Mouse (Mus musculus) limb, embryonic 11.5 days (tissue): ENCODE data around the gene Gpr174. TPM values are rescaled to one million over a fixed set of nuclear protein-coding genes. Genes with fewer than 3 reads are reported as not detected.
"Not testable (repeated sequence)": the region's sequence is repeated elsewhere in the genome, so short reads cannot be mapped to it uniquely, and the experiment has no call there.

ENCODE experiments used
- ATAC-seq: fragments of 200-750 bp; cut with Nextera tagmentation; 2 replicates; pipeline ENCODE4 v1.8.0; 2017; ENCODE audit warnings: low read depth; ENCODE audit not compliant: insufficient number of reproducible peaks, low FRiP score, low TSS enrichment
- DNase-seq: peaks from one replicate; pipeline ENCODE4 v3.0.0-alpha.2; 2015; ENCODE audit warnings: low spot score
- H3K27ac ChIP-seq: fragments of 300-500 bp; sonication (generic); replicated peaks from 2 replicates; pipeline ENCODE4 v1.5.1; 2014; ENCODE audit warnings: low read depth, mild to moderate bottlenecking, low read length
- H3K27me3 ChIP-seq: fragments of 300-500 bp; sonication (generic); 2 replicates; pipeline ENCODE4 v1.6.1; 2014; ENCODE audit warnings: mild to moderate bottlenecking, low read length, mixed read lengths; ENCODE audit not compliant: control insufficient read depth, insufficient read depth
- H3K36me3 ChIP-seq: fragments of 300-500 bp; sonication (generic); 2 replicates; pipeline ENCODE4 v1.6.1; 2014; ENCODE audit warnings: mild to moderate bottlenecking, low read length, moderate library complexity, mixed read lengths; ENCODE audit not compliant: control insufficient read depth, insufficient read depth
- H3K4me1 ChIP-seq: fragments of 300-500 bp; sonication (generic); 2 replicates; pipeline ENCODE4 v1.6.1; 2014; ENCODE audit warnings: low read length, mixed read lengths; ENCODE audit not compliant: control insufficient read depth, insufficient read depth
- H3K4me2 ChIP-seq: fragments of 300-500 bp; sonication (generic); 2 replicates; pipeline ENCODE4 v1.6.1; 2014; ENCODE audit warnings: low read depth, mild to moderate bottlenecking, moderate library complexity; ENCODE audit not compliant: severe bottlenecking
- H3K4me3 ChIP-seq: fragments of 300-500 bp; sonication (generic); 2 replicates; pipeline ENCODE4 v1.5.1; 2014; ENCODE audit warnings: low read depth, low read length
- H3K9ac ChIP-seq: fragments of 300-500 bp; sonication (generic); 2 replicates; pipeline ENCODE4 v1.6.1; 2014; ENCODE audit warnings: mild to moderate bottlenecking, low read length
- H3K9me3 ChIP-seq: fragments of 300-500 bp; sonication (generic); 2 replicates; pipeline ENCODE4 v1.6.1; 2016; ENCODE audit warnings: low read length; ENCODE audit not compliant: control insufficient read depth
- WGBS: fragments of 180-500 bp; shearing (Covaris S2); extraction: QIAGEN DNeasy Blood & Tissue Kit; methylation state at CpG from one replicate; pipeline ENCODE4 v1.1.7; 2014; 5-methylcytosine and 5-hydroxymethylcytosine counted together
- polyA plus RNA-seq: library from polyadenylated mRNA; unstranded; fragments of >200 nt; fragmentation: Nextera tagmentation; extraction: Ambion mirVana; gene quantifications from 2 replicates; pipeline ENCODE4 v1.2.1, GENCODE M21; 2014

The Gpr174 gene
- polyA plus RNA-seq, 1 experiment from 2014 or later: not detected

DNA sequence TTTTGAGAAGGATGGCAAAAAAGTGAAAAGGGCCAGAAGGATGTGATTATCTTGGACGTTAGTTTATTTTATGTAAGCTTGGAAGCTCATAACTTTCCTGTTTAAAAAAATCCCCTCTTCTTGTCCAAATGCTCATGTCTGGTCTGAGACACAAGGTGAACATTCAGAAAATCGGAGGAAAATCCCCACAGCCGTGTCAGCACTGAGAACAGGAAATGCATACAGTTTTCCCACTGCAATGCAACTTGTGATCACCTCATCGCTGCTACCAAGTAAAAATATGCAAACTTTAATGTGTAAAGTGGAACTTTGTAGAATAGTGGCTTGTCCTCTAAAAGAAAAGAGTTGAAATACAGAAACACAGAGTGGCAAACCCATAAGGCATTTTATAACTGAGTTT is 28.5 kb downstream of the Gpr174 start:
- Histone ChIP-seq H3K4me2 (no peak overlapping the region), H3K9me3 (no peaks in the 10 kb centered on the region), H3K27me3 (no peaks in the 10 kb centered on the region), H3K36me3 (no peaks in the 10 kb centered on the region), H3K27ac (no peak overlapping the region), H3K4me1 (no peaks in the 10 kb centered on the region), H3K4me3 (no peak overlapping the region), H3K9ac (no peak overlapping the region)
- WGBS: 61% methylated on average over 4 of the region's 4 CpGs
- ATAC-seq (no peak), DNase-seq (no peak)

DNA sequence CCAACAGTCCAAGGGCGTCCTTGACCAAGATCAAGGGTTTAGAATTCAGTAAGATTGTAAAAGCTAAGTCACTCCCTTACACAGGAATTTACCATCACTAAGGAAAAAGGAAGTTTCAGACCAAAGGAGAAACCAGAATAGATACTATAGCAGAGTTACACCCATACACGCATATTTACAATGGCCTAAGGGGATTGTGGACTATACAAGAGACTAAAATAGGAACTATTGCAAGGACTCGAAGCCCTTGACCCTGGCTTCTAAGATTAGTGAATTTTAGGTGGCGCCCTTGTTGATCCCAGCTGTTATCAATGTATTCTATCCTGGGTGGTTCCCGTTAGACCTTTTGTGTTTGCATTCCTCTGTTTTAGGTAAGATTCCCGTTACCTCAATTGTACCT is 42.2 kb downstream of the Gpr174 start:
- not testable (repeated sequence) for H3K4me1 ChIP-seq, H3K4me3 ChIP-seq, H3K9me3 ChIP-seq, H3K9ac ChIP-seq, H3K27ac ChIP-seq, H3K27me3 ChIP-seq, ATAC-seq, DNase-seq, H3K36me3 ChIP-seq, H3K4me2 ChIP-seq
- WGBS: 87% methylated on average over 6 of the region's 6 CpGs

DNA sequence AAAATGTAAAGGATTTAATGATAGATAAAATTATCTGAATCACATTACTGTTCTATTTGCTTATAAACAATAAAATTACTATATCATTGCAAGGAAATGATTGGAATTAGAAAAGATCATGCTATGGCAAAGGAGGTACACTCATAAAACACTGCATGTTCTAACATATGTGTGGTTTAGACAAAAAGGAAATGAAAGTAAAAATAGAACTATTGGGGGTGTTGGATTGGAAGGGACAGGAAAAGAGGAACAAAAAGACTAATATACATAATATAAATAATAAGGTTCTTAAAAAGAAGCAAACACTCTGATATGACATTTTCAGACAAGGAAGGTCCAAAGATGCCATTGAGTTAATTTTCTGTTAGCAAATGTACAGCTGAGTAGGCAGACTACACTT is 43.1 kb downstream of the Gpr174 start:
- Histone ChIP-seq H3K9ac (no peak overlapping the region), H3K4me2 (no peak overlapping the region), H3K4me1 (no peaks in the 10 kb centered on the region), H3K27me3 (no peaks in the 10 kb centered on the region), H3K4me3 (no peak overlapping the region), H3K27ac (no peak overlapping the region), H3K9me3 (no peaks in the 10 kb centered on the region), H3K36me3 (no peaks in the 10 kb centered on the region)
- ATAC-seq: no peak
- DNase-seq: no peak

DNA sequence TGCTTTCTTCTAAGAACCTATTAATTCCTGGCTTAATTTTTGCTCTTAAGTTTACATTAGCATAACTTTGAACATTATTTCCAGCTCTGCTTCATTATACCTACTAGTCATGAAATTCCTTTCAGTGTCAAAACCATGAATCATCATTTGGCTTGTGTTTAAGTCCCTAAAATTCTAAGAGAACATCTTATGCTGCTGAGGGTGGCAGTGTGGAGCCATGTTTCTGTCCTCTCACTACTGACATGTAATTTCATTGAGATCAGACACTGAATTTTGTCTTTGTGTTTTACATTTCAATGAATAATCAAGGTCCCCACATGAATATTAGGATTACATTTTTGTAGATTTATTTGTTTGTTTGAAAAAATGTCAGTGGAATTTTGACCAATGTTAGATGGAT is 50.8 kb downstream of the Gpr174 start:
- Histone ChIP-seq H3K27ac (no peak overlapping the region), H3K27me3 (no peaks in the 10 kb centered on the region), H3K36me3 (no peaks in the 10 kb centered on the region), H3K4me1 (no peaks in the 10 kb centered on the region), H3K4me2 (no peak overlapping the region), H3K4me3 (no peak overlapping the region), H3K9ac (no peak overlapping the region), H3K9me3 (no peaks in the 10 kb centered on the region)
- ATAC-seq (no peak), DNase-seq (no peak)

DNA sequence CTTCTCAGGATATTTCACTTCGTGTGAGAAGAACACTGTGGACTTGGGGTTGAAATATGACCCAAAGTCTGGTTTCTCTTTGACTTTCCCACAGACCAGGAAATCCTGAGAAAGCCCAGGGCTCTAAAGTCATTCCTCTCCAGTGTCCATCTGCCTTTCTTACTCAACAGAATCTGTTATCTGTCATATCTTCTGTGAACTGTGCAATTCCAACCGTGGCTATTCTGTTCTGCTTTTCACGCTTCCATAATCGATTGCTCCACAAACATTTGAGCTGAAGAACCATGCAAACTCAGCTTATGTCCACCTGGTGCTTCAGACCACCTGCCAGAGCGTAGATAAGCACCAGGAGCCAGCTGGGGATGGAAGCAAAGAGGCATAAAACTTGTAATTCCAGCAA is 56.9 kb downstream of the Gpr174 start:
- Histone ChIP-seq H3K4me1 (no peaks in the 10 kb centered on the region), H3K9ac (no peak overlapping the region), H3K27ac (no peak overlapping the region), H3K4me2 (no peak overlapping the region), H3K36me3 (no peaks in the 10 kb centered on the region), H3K27me3 (no peaks in the 10 kb centered on the region), H3K9me3 (no peaks in the 10 kb centered on the region), H3K4me3 (no peak overlapping the region)
- ATAC-seq (no peak), DNase-seq (no peak)
- 68% methylated on average over 5 of the region's 5 CpGs for WGBS

DNA sequence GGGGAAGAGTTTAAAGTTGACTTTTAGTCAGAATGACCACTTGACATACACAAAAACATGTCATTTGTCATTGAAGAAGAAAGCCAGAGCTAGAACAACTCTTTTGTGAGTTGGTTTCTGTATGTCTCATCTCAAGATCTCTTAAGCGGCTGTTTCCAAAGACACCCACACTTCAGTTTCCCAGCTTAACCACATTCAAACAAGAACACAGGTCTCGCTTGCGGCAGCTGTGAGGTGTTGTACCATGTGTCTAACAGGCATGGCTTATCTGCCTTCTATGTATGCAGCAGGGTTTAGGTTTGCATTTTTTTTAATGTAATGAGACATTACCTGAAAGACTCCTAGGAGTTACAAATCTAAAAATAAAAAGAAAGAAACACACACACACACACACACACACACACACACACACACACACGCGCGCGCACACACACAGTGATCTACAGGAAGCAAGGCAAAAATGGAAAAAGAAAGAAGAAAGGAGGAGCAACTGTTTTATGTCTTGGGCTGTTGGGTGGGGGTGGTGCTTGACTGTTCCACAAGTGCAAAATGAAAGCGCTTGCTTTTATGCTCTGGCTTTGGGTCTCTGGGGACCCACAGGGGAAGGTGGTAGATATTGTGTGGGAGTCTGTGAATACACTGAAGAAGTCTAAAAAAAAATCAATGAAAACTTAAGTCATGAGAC is 70.2 kb downstream of the Gpr174 start:
- DNase-seq (no peak), ATAC-seq (no peak)
- no peaks in the 10 kb centered on the region for H3K9me3 ChIP-seq
- H3K36me3 ChIP-seq: no peaks in the 10 kb centered on the region
- no peak overlapping the region for H3K27ac ChIP-seq
- H3K4me3 ChIP-seq: no peak overlapping the region
- no peak overlapping the region for H3K9ac ChIP-seq
- no peak overlapping the region for H3K4me2 ChIP-seq
- WGBS: 91% methylated on average over 8 of the region's 8 CpGs
- H3K27me3 ChIP-seq: no peaks in the 10 kb centered on the region
- H3K4me1 ChIP-seq: no peaks in the 10 kb centered on the region

DNA sequence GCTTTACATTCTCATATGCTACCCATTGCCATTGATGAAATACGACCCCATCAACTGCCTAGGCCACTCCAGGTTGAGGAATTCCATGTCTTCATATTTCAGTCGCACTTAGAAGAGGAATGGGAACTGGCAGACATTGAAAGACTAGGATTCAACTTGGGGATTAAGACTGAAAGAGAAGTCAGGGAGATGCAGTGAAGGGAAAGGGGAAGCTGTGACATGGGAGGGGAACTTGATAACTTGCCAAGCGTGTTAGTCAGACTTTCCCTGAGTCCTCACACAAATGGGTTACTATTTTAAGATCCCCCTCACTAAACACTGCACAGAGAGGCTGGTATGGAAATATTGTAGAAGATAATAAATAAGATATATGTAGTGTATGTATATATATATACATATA is 74.2 kb downstream of the Gpr174 start:
- Histone ChIP-seq H3K4me3 (no peak overlapping the region), H3K9ac (no peak overlapping the region), H3K27ac (no peak overlapping the region), H3K9me3 (no peaks in the 10 kb centered on the region), H3K27me3 (no peaks in the 10 kb centered on the region), H3K36me3 (no peaks in the 10 kb centered on the region), H3K4me1 (no peaks in the 10 kb centered on the region), H3K4me2 (no peak overlapping the region)
- 78% methylated on average over 3 of the region's 3 CpGs for WGBS
- no peak for DNase-seq
- no peak for ATAC-seq

DNA sequence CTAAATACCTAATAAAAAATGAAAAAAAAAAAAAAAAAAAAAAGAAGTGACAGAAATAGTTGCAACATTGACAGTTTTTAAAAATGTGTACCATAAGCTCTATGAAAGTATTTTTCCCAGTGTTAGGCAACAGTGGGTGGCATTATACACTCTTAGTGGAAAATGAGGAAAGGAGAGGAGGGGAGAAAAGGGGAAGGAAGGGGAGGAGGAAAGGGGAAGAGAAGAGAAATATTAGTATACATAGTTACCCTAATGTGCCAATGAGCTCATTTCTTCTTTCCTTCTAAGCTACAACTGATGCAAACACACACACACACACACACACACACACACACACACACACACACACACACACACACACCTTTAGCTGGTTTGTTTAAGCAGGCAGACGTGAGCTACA is 80.9 kb downstream of the Gpr174 start:
- no peak overlapping the region for H3K9ac ChIP-seq
- no peaks in the 10 kb centered on the region for H3K9me3 ChIP-seq
- H3K4me3 ChIP-seq: no peak overlapping the region
- no peak overlapping the region for H3K27ac ChIP-seq
- no peaks in the 10 kb centered on the region for H3K36me3 ChIP-seq
- DNase-seq (no peak), ATAC-seq (no peak)
- WGBS: 70% methylated on average over 1 of the region's 1 CpGs
- no peaks in the 10 kb centered on the region for H3K4me1 ChIP-seq
- no peaks in the 10 kb centered on the region for H3K27me3 ChIP-seq
- H3K4me2 ChIP-seq: no peak overlapping the region

DNA sequence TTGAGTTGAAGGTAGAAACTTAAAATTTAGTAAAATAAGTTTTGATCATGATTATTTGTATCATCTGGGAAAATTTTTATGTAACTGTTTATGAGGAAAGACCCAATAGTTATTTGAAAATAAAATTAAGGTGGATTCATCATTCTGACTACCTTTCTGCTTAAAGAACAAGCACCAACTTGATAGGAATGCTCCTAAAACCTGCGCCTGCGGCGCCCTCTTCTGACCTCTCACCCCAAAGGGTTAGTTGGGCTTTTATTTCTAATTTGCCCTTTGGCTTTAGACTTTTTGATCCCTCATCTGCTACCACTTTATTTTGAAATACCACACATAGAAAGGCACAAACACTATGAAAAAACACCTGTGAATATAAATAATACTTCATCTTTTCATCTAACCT is 86.3 kb downstream of the Gpr174 start:
- no peak for ATAC-seq
- WGBS: 19% methylated on average over 3 of the region's 3 CpGs
- Histone ChIP-seq H3K4me1 (no peaks in the 10 kb centered on the region), H3K9me3 (no peaks in the 10 kb centered on the region), H3K27me3 (no peaks in the 10 kb centered on the region), H3K4me3 (no peak overlapping the region), H3K9ac (no peak overlapping the region), H3K4me2 (no peak overlapping the region), H3K27ac (no peak overlapping the region), H3K36me3 (no peaks in the 10 kb centered on the region)
- no peak for DNase-seq
